Mouse (Mus musculus): ENCODE results near the gene Olfr905.

- no peak for TF ChIP-seq CTCF (conservative IDR thresholded peaks at IDR 0.05; ENCODE audit: low read length)
- TF ChIP-seq POU5F1 (IDR thresholded peaks at IDR 0.05; ENCODE audit: borderline replicate concordance, low read length): no peak
- TF ChIP-seq NANOG (IDR thresholded peaks at IDR 0.05; ENCODE audit: borderline replicate concordance, low read length): no peak
These were observed at the start of gene Olfr905 for GRCm38 (mm10) chr9:38470807-38471206.
